In the genomic region with DNA sequence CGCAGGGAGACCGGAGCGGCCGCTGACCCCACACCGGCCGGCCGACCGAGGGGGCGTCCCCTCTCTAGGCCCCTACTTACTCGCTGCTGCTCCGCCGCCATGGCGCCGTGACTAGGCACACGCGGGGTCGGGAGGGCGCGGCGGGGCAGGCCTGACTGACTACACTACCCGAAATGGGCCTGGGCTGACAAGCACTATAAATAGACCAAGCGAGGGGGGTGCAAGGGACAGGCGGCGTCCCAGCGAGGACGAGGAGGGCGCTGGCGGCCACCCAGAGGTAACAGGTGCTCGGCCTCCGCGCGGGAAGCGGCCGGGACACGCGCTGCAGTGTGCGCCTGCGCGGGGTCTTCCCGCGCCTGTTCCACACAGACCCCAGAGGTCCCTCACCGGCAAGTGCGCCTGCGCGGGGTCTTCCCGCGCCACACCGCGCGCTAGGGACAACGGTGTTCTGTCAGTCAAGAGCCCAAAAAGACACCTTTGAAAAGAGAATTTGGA, we compare ENCODE assay signal across 7 mouse cellular contexts. TPM values are rescaled to one million over a fixed set of nuclear protein-coding genes. Genes with fewer than 3 reads are reported as not detected.
DNase-seq lines count a peak whose midpoint lies in the region; ATAC-seq and TF ChIP-seq lines count a peak whose summit lies in the region.

No protein-coding gene starts in this region.

- no peaks in the 10 kb centered on the region for H3K9me3 ChIP-seq in midbrain, embryonic 12.5 days

- peak overlapping the region; percentile 96 for H3K4me2 ChIP-seq in midbrain, embryonic 12.5 days (replicated peaks)

- no peaks in the 10 kb centered on the region for H3K36me3 ChIP-seq in midbrain, embryonic 12.5 days
- no peaks in the 10 kb centered on the region for H3K36me3 ChIP-seq in spleen, adult 2 months (ENCODE audit: control insufficient read depth, insufficient read depth, low read length)

- peak overlapping the region; percentile 67 for H3K9ac ChIP-seq in midbrain, embryonic 12.5 days (replicated peaks)

- peak; percentile 40; the same call in 1 of the 2 replicates for TF ChIP-seq POLR2A in bone marrow, adult 2 months (IDR thresholded peaks at IDR 0.05; ENCODE audit: borderline replicate concordance, control insufficient read depth, low read depth, low read length)
- no peak for TF ChIP-seq POLR2A in spleen, adult 2 months (IDR thresholded peaks at IDR 0.05; ENCODE audit: low read depth, low read length)

- peak; percentile 97 for ATAC-seq in midbrain, embryonic 12.5 days (ENCODE audit: low FRiP score, low read depth)

- H3K27me3 ChIP-seq in midbrain, embryonic 12.5 days, result peaks cover 24% of the 10 kb centered on the region; the same call in 1 of the 2 replicates
- peaks cover 5% of the 10 kb centered on the region; the same call in 1 of the 2 replicates for H3K27me3 ChIP-seq in spleen, adult 2 months (ENCODE audit: control insufficient read depth, insufficient read depth, low read length)

- 1% methylated on average over 51 of the region's 51 CpGs for WGBS in bone marrow, adult 2 months
- 0% methylated on average over 50 of the region's 51 CpGs for whole genome bisulfite sequencing in midbrain, embryonic 12.5 days
- under 1% methylated on average over 51 of the region's 51 CpGs for WGBS in spleen, adult 2 months

- H3K4me1 ChIP-seq in bone marrow, adult 2 months (ENCODE audit: control insufficient read depth, insufficient read depth, low read length), result no peaks in the 10 kb centered on the region; the same call in 1 of the 2 replicates
- H3K4me1 ChIP-seq in midbrain, embryonic 12.5 days, result peaks cover 11% of the 10 kb centered on the region; the same call in 1 of the 2 replicates
- peaks cover 8% of the 10 kb centered on the region; the same call in 1 of the 2 replicates for H3K4me1 ChIP-seq in spleen, adult 2 months (ENCODE audit: control insufficient read depth, insufficient read depth, insufficient read length)

- peak; percentile 93 for DNase-seq in embryo, embryonic 11 days
- peak; percentile 79 for DNase-seq in gastrocnemius, postnatal 25 days
- DNase-seq in induced T-regulatory cell, adult 2 months (ENCODE audit: low read depth), result peak; percentile 19
- DNase-seq in left cerebral cortex, postnatal 4 days, result peak; percentile 92
- DNase-seq in spleen, adult 2 months (ENCODE audit: low read depth in 1 of 2, low spot score in 2 of 2), result peak; percentile 7 to 9

- peak overlapping the region; percentile 78 for H3K4me3 ChIP-seq in bone marrow, adult 2 months (replicated peaks; ENCODE audit: control insufficient read depth, low read depth, low read length)
- peak overlapping the region; percentile 58 for H3K4me3 ChIP-seq in midbrain, embryonic 12.5 days
- H3K4me3 ChIP-seq in spleen, adult 2 months (ENCODE audit: extremely low read depth, insufficient read depth, insufficient read length), result peak overlapping the region; percentile 69

- H3K27ac ChIP-seq in bone marrow, adult 2 months (ENCODE audit: control insufficient read depth, insufficient read depth, low read depth, low read length, poor library complexity), result peak overlapping the region; percentile 91
- H3K27ac ChIP-seq in midbrain, embryonic 12.5 days (replicated peaks), result no peak overlapping the region
- H3K27ac ChIP-seq in spleen, adult 2 months (ENCODE audit: insufficient read depth, low read length), result peak overlapping the region; percentile 53; the same call in 1 of the 2 replicates

- intact Hi-C loops in left cerebral cortex, postnatal 4 days (cut with DNase I), result no loop called here

- TF ChIP-seq CTCF in bone marrow, adult 2 months (IDR thresholded peaks at IDR 0.05; ENCODE audit: control insufficient read depth, insufficient read depth, low read length), result no peak
- no peak for TF ChIP-seq CTCF in spleen, adult 2 months (IDR thresholded peaks at IDR 0.05; ENCODE audit: extremely low read depth, insufficient read depth, insufficient read length, insufficient replicate concordance)

RNA-seq across cellular contexts. Expression of a gene that starts 10.4 kb away (rescaled TPM):
- 2.1 and 2.7 TPM in 2 replicates for polyA plus RNA-seq in bone marrow, adult 2 months (2011; ENCODE audit: insufficient read depth, insufficient read length, low replicate concordance, missing spikeins)
- 10 to 100 TPM; 56.2 to 78.7 TPM for total RNA-seq in gastrocnemius, postnatal 25 days (2021)
- total RNA-seq in left cerebral cortex, postnatal 4 days (2021), result under 1 TPM in 1 of 2 experiments, not detected in 1; 0.32 TPM
- polyA plus RNA-seq in midbrain, embryonic 12.5 days (2016; fragmentation: Nextera tagmentation; extraction: Ambion mirVana), result not detected in 2 replicates
- 0.07 and 0.19 TPM in 2 replicates for polyA plus RNA-seq in spleen, adult 2 months (2012; rRNA removed)

Comparison
In these comparisons a context has a peak if more than half of its experiments do, and no peak if none do; other contexts are left out.
1. DNase-seq: peak in every context shown above with its lines; median percentile 93 in embryo, embryonic 11 days; 92 in left cerebral cortex, postnatal 4 days; 79 in gastrocnemius, postnatal 25 days; 19 in induced T-regulatory cell, adult 2 months; 8 in spleen, adult 2 months.